Mouse (Mus musculus): ENCODE results near the gene Edc3.

The Edc3 gene

GRCm38 (mm10) chr9:57708068-57708719 is at the start of gene Edc3:
Gene Edc3 (plus strand): TSS chr9:57708540.
- DNase-seq (ENCODE audit: low read depth), result peak; percentile 92

GRCm38 (mm10) chr9:57658970-57659369 is 49.4 kb upstream of the Edc3 start:
- DNase-seq (ENCODE audit: low read depth), result peak; percentile 12

GRCm38 (mm10) chr9:57659774-57660173 is 48.6 kb upstream of the Edc3 start:
- DNase-seq (ENCODE audit: low read depth), result peak; percentile 86

GRCm38 (mm10) chr9:57660501-57660900 is 47.8 kb upstream of the Edc3 start:
- DNase-seq (ENCODE audit: low read depth), result peak; percentile 11

GRCm38 (mm10) chr9:57661552-57661951 is 46.8 kb upstream of the Edc3 start:
- no peak for DNase-seq (ENCODE audit: low read depth)

- no peak for DNase-seq (ENCODE audit: low read depth)
Measured at GRCm38 (mm10) chr9:57664616-57665015, 43.7 kb upstream of the Edc3 start.

GRCm38 (mm10) chr9:57666536-57666935 is 41.8 kb upstream of the Edc3 start:
- DNase-seq (ENCODE audit: low read depth), result no peak

- peak; percentile 45 for DNase-seq (ENCODE audit: low read depth)
Measured at GRCm38 (mm10) chr9:57667136-57667535, 41.2 kb upstream of the Edc3 start.

- no peak for DNase-seq (ENCODE audit: low read depth)
Measured at GRCm38 (mm10) chr9:57667817-57668216, 40.5 kb upstream of the Edc3 start.

GRCm38 (mm10) chr9:57668277-57668676 is 40.1 kb upstream of the Edc3 start:
- DNase-seq (ENCODE audit: low read depth), result no peak

- DNase-seq (ENCODE audit: low read depth), result no peak
Measured at GRCm38 (mm10) chr9:57669566-57669965, 38.8 kb upstream of the Edc3 start.

- no peak for DNase-seq (ENCODE audit: low read depth)
Measured at GRCm38 (mm10) chr9:57671037-57671436, 37.3 kb upstream of the Edc3 start.

- DNase-seq (ENCODE audit: low read depth), result no peak
Measured at GRCm38 (mm10) chr9:57671500-57671899, 36.8 kb upstream of the Edc3 start.

- DNase-seq (ENCODE audit: low read depth), result no peak
Measured at GRCm38 (mm10) chr9:57681411-57681810, 26.9 kb upstream of the Edc3 start.

GRCm38 (mm10) chr9:57683520-57683919 is 24.8 kb upstream of the Edc3 start, which contains the start of gene Cyp1a2:
Gene Cyp1a2 (minus strand): TSS chr9:57683703.
- no peak for DNase-seq (ENCODE audit: low read depth)

- DNase-seq (ENCODE audit: low read depth), result no peak
Measured at GRCm38 (mm10) chr9:57686011-57686410, 22.3 kb upstream of the Edc3 start.

GRCm38 (mm10) chr9:57687751-57688150 is 20.6 kb upstream of the Edc3 start, which contains the start of gene Cyp1a1:
Gene Cyp1a1 (plus strand): TSS chr9:57687928.
- DNase-seq (ENCODE audit: low read depth), result no peak

GRCm38 (mm10) chr9:57688158-57688557 is 20.2 kb upstream of the Edc3 start:
- DNase-seq (ENCODE audit: low read depth), result peak; percentile 20

GRCm38 (mm10) chr9:57688606-57689005 is 19.7 kb upstream of the Edc3 start:
- no peak for DNase-seq (ENCODE audit: low read depth)

GRCm38 (mm10) chr9:57694108-57694507 is 14.2 kb upstream of the Edc3 start:
- no peak for DNase-seq (ENCODE audit: low read depth)

GRCm38 (mm10) chr9:57696380-57697285 is 11.7 kb upstream of the Edc3 start:
- peak; percentile 27 for DNase-seq (ENCODE audit: low read depth)

- DNase-seq (ENCODE audit: low read depth), result no peak
Measured at GRCm38 (mm10) chr9:57697380-57697779, 11.0 kb upstream of the Edc3 start.

Measured in naive thymus-derived CD4-positive, alpha-beta T cell, adult 2 months (primary cell).